Mouse (Mus musculus) heart, embryonic 13.5 days (tissue): Measurements from ENCODE around the gene Gm42906. TPM values are rescaled to one million over a fixed set of nuclear protein-coding genes. Genes with fewer than 3 reads are reported as not detected.
A peak's percentile ranks its signal among the peaks of the same experiment; 100 is the strongest.

Experiments used
- ATAC-seq: fragments of 200-750 bp; cut with Nextera tagmentation; 2 replicates; pipeline ENCODE4 v1.8.0; 2017; ENCODE audit warnings: moderate TSS enrichment; ENCODE audit not compliant: insufficient number of reproducible peaks, low FRiP score, low TSS enrichment; ENCODE audit errors: extremely low read depth
- H3K27ac ChIP-seq: fragments of 300-500 bp; sonication (generic); replicated peaks from 2 replicates; pipeline ENCODE4 v1.5.1; 2015; ENCODE audit warnings: moderate library complexity, mild to moderate bottlenecking, inconsistent platforms
- H3K27me3 ChIP-seq: fragments of 300-500 bp; sonication (generic); replicated peaks from 2 replicates; pipeline ENCODE4 v1.6.1; 2015; ENCODE audit warnings: mild to moderate bottlenecking, inconsistent platforms
- H3K36me3 ChIP-seq: fragments of 300-500 bp; sonication (generic); 2 replicates; pipeline ENCODE4 v1.6.1; 2015; ENCODE audit warnings: mild to moderate bottlenecking, inconsistent platforms
- H3K4me1 ChIP-seq: fragments of 300-500 bp; sonication (generic); 2 replicates; pipeline ENCODE4 v1.6.1; 2015; ENCODE audit warnings: inconsistent platforms
- H3K4me2 ChIP-seq: fragments of 300-500 bp; sonication (generic); 2 replicates; pipeline ENCODE4 v1.6.1; 2015; ENCODE audit warnings: inconsistent platforms, mild to moderate bottlenecking, moderate library complexity
- H3K4me3 ChIP-seq: fragments of 300-500 bp; sonication (generic); 2 replicates; pipeline ENCODE4 v1.5.1; 2015; ENCODE audit warnings: moderate library complexity, mild to moderate bottlenecking, inconsistent platforms
- H3K9ac ChIP-seq: fragments of 300-500 bp; sonication (generic); 2 replicates; pipeline ENCODE4 v1.6.1; 2015; ENCODE audit warnings: inconsistent platforms, mild to moderate bottlenecking, moderate library complexity
- H3K9me3 ChIP-seq: fragments of 300-500 bp; sonication (generic); 2 replicates; pipeline ENCODE4 v1.6.1; 2016; ENCODE audit warnings: inconsistent platforms
- WGBS: fragments of 180-500 bp; shearing (Covaris S2); methylation state at CpG from one replicate; pipeline ENCODE4 v1.1.7; 2015; ENCODE audit warnings: mixed read lengths; 5-methylcytosine and 5-hydroxymethylcytosine counted together
- polyA plus RNA-seq: library from polyadenylated mRNA; unstranded; fragments of >200 nt; fragmentation: Nextera tagmentation; extraction: Ambion mirVana; gene quantifications from 2 replicates; pipeline ENCODE4 v1.2.1, GENCODE M21; 2015

Gene Gm42906
- polyA plus RNA-seq, 1 experiment from 2014 or later: not detected

GRCm38 (mm10) chr5:151164815-151165214, 263.1 kb downstream of the Gm42906 start:
- Histone ChIP-seq H3K27me3 (no peaks in the 10 kb centered on the region), H3K9me3 (no peaks in the 10 kb centered on the region), H3K9ac (no peak overlapping the region), H3K36me3 (peaks cover 4% of the 10 kb centered on the region; the same call in 1 of the 2 replicates), H3K4me2 (no peak overlapping the region), H3K4me1 (peaks cover 25% of the 10 kb centered on the region), H3K4me3 (no peak overlapping the region), H3K27ac (no peak overlapping the region)
- WGBS: 74% methylated on average over 4 of the region's 4 CpGs
- no peak for ATAC-seq

GRCm38 (mm10) chr5:151162642-151163041, 265.3 kb downstream of the Gm42906 start:
- Histone ChIP-seq H3K4me1 (peaks cover 21% of the 10 kb centered on the region), H3K9ac (no peak overlapping the region), H3K9me3 (no peaks in the 10 kb centered on the region), H3K4me2 (no peak overlapping the region), H3K4me3 (no peak overlapping the region), H3K27me3 (no peaks in the 10 kb centered on the region), H3K36me3 (no peaks in the 10 kb centered on the region), H3K27ac (no peak overlapping the region)
- no peak for ATAC-seq
- 75% methylated on average over 3 of the region's 3 CpGs for WGBS

GRCm38 (mm10) chr5:151155247-151155646, 272.7 kb downstream of the Gm42906 start:
- Histone ChIP-seq H3K27ac (0 out of 2 replicates have a peak overlapping the region, but pooled peaks have one; percentile 40), H3K36me3 (no peaks in the 10 kb centered on the region), H3K4me2 (no peak overlapping the region), H3K9ac (no peak overlapping the region), H3K4me1 (peaks cover 19% of the 10 kb centered on the region), H3K27me3 (no peaks in the 10 kb centered on the region), H3K9me3 (no peaks in the 10 kb centered on the region), H3K4me3 (no peak overlapping the region)
- 50% methylated on average over 1 of the region's 1 CpGs for WGBS
- ATAC-seq: no peak

- Histone ChIP-seq H3K27me3 (no peaks in the 10 kb centered on the region), H3K4me1 (peaks cover 19% of the 10 kb centered on the region), H3K4me3 (no peak overlapping the region), H3K9me3 (no peaks in the 10 kb centered on the region), H3K4me2 (no peak overlapping the region), H3K36me3 (no peaks in the 10 kb centered on the region), H3K9ac (no peak overlapping the region), H3K27ac (0 out of 2 replicates have a peak overlapping the region, but pooled peaks have one; percentile 40)
- WGBS: 33% methylated on average over 3 of the region's 3 CpGs
- no peak for ATAC-seq
These were observed 273.2 kb downstream of the Gm42906 start for GRCm38 (mm10) chr5:151154780-151155179.

- Histone ChIP-seq H3K4me2 (no peak overlapping the region), H3K9ac (no peak overlapping the region), H3K27ac (no peak overlapping the region), H3K36me3 (no peaks in the 10 kb centered on the region), H3K4me1 (peaks cover 19% of the 10 kb centered on the region), H3K9me3 (no peaks in the 10 kb centered on the region), H3K27me3 (no peaks in the 10 kb centered on the region), H3K4me3 (no peak overlapping the region)
- 67% methylated on average over 4 of the region's 4 CpGs for WGBS
- ATAC-seq: no peak
These were observed 273.9 kb downstream of the Gm42906 start for GRCm38 (mm10) chr5:151154030-151154429.

GRCm38 (mm10) chr5:151151549-151151948, 276.4 kb downstream of the Gm42906 start:
- ATAC-seq: no peak

GRCm38 (mm10) chr5:151149509-151149908, 278.5 kb downstream of the Gm42906 start:
- Histone ChIP-seq H3K4me2 (no peak overlapping the region), H3K4me3 (no peak overlapping the region), H3K9me3 (no peaks in the 10 kb centered on the region), H3K4me1 (peaks cover 3% of the 10 kb centered on the region), H3K27me3 (no peaks in the 10 kb centered on the region), H3K27ac (no peak overlapping the region), H3K36me3 (no peaks in the 10 kb centered on the region), H3K9ac (no peak overlapping the region)
- ATAC-seq: no peak
- 60% methylated on average over 8 of the region's 8 CpGs for WGBS

More at GRCm38 (mm10) chr5:151151549-151151948, 276.4 kb downstream of the Gm42906 start:
- H3K9me3 ChIP-seq: no peaks in the 10 kb centered on the region
- peaks cover 19% of the 10 kb centered on the region for H3K4me1 ChIP-seq
- WGBS: 82% methylated on average over 9 of the region's 9 CpGs
- no peak overlapping the region for H3K27ac ChIP-seq
- no peaks in the 10 kb centered on the region for H3K36me3 ChIP-seq
- H3K4me3 ChIP-seq: no peak overlapping the region
- H3K9ac ChIP-seq: no peak overlapping the region
- no peaks in the 10 kb centered on the region for H3K27me3 ChIP-seq
- no peak overlapping the region for H3K4me2 ChIP-seq

- WGBS: 83% methylated on average over 4 of the region's 4 CpGs
- no peak for ATAC-seq
- no peak overlapping the region for H3K9ac ChIP-seq
These were observed 279.9 kb downstream of the Gm42906 start for GRCm38 (mm10) chr5:151148079-151148478.

GRCm38 (mm10) chr5:151145807-151146206, 282.2 kb downstream of the Gm42906 start:
- no peak overlapping the region for H3K4me2 ChIP-seq
- whole genome bisulfite sequencing: 75% methylated on average over 5 of the region's 5 CpGs
- no peak overlapping the region for H3K9ac ChIP-seq
- no peaks in the 10 kb centered on the region for H3K36me3 ChIP-seq
- H3K4me3 ChIP-seq: no peak overlapping the region
- ATAC-seq: no peak
- no peak overlapping the region for H3K27ac ChIP-seq
- no peaks in the 10 kb centered on the region for H3K27me3 ChIP-seq
- H3K9me3 ChIP-seq: no peaks in the 10 kb centered on the region
- H3K4me1 ChIP-seq: peaks cover 26% of the 10 kb centered on the region

More at GRCm38 (mm10) chr5:151148079-151148478, 279.9 kb downstream of the Gm42906 start:
- no peaks in the 10 kb centered on the region for H3K9me3 ChIP-seq
- no peaks in the 10 kb centered on the region for H3K27me3 ChIP-seq
- H3K36me3 ChIP-seq: no peaks in the 10 kb centered on the region
- H3K4me2 ChIP-seq: no peak overlapping the region
- H3K4me1 ChIP-seq: peaks cover 9% of the 10 kb centered on the region
- no peak overlapping the region for H3K27ac ChIP-seq
- H3K4me3 ChIP-seq: no peak overlapping the region

- WGBS: 79% methylated on average over 5 of the region's 5 CpGs
- Histone ChIP-seq H3K27ac (no peak overlapping the region; the same call in 1 of the 2 replicates), H3K4me1 (peaks cover 26% of the 10 kb centered on the region)
These were observed 284.0 kb downstream of the Gm42906 start for GRCm38 (mm10) chr5:151143955-151144354.

GRCm38 (mm10) chr5:151142671-151143601, 285.0 kb downstream of the Gm42906 start:
- no peaks in the 10 kb centered on the region for H3K27me3 ChIP-seq
- WGBS: 33% methylated on average over 11 of the region's 11 CpGs
- H3K9ac ChIP-seq: peak overlapping the region; percentile 61
- H3K4me2 ChIP-seq: no peak overlapping the region
- peak overlapping the region; percentile 79 for H3K27ac ChIP-seq
- no peak for ATAC-seq
- H3K36me3 ChIP-seq: no peaks in the 10 kb centered on the region
- peaks cover 31% of the 10 kb centered on the region for H3K4me1 ChIP-seq
- H3K4me3 ChIP-seq: no peak overlapping the region
- H3K9me3 ChIP-seq: no peaks in the 10 kb centered on the region

More at GRCm38 (mm10) chr5:151143955-151144354, 284.0 kb downstream of the Gm42906 start:
- Histone ChIP-seq H3K4me3 (no peak overlapping the region), H3K4me2 (no peak overlapping the region), H3K36me3 (no peaks in the 10 kb centered on the region), H3K9me3 (no peaks in the 10 kb centered on the region), H3K9ac (no peak overlapping the region), H3K27me3 (no peaks in the 10 kb centered on the region)
- ATAC-seq: no peak
